Mouse (Mus musculus) liver, embryonic 14.5 days (tissue): Measurements from ENCODE around the gene Acvrl1.

Source experiments
- CTCF ChIP-seq: IDR thresholded peaks from 2 replicates; pipeline ENCODE4 v1.5.1; 2016; ENCODE audit warnings: antibody characterized with exemption, low read depth, control low read depth
- EP300 ChIP-seq: IDR thresholded peaks from 2 replicates; pipeline ENCODE4 v1.6.1; 2016; ENCODE audit warnings: antibody characterized with exemption, low read depth

GRCm38 (mm10) chr15:101132761-101133160 lies 4.4 kb downstream of the Acvrl1 start:
- TF ChIP-seq CTCF = no peak
- TF ChIP-seq EP300 = no peak
